Mouse (Mus musculus) heart, adult 2 months (tissue): ENCODE measurements at regions not wholly inside any gene's neighbourhood (a gene's known extent, or its start where the extent isn't known, plus 50 kb on each side); places are given as distances from the start of the nearest gene placed in this dataset.

Experiments
- DNase-seq, 2 experiments: peaks; one replicate each; pipeline ENCODE4 v3.0.0; 2021
- H3K27ac ChIP-seq: fragments of 200-600 bp; 2 replicates; pipeline ENCODE4 v1.8.1; 2022
- H3K27me3 ChIP-seq: fragments of 200-500 bp; 2 replicates; pipeline ENCODE4 v1.6.1; 2012; ENCODE audit warnings: mild to moderate bottlenecking, low read length, inconsistent platforms, mixed read lengths; ENCODE audit not compliant: control insufficient read depth, insufficient read depth
- H3K36me3 ChIP-seq: fragments of 200-500 bp; 2 replicates; pipeline ENCODE4 v1.6.1; 2012; ENCODE audit warnings: low read length, inconsistent platforms; ENCODE audit not compliant: control insufficient read depth, insufficient read depth
- H3K4me1 ChIP-seq: fragments of 200-500 bp; 2 replicates; pipeline ENCODE4 v1.6.1; 2011; ENCODE audit warnings: low read length; ENCODE audit not compliant: control insufficient read depth, insufficient read depth
- H3K4me3 ChIP-seq: fragments of 200-600 bp; 2 replicates; pipeline ENCODE4 v1.8.1; 2022
- H3K79me2 ChIP-seq: fragments of 200-500 bp; replicated peaks from 2 replicates; pipeline ENCODE4 v1.6.1; 2012; ENCODE audit warnings: mild to moderate bottlenecking, inconsistent platforms, low read length, moderate library complexity, mixed read lengths; ENCODE audit not compliant: control insufficient read depth, insufficient read depth
- H3K9ac ChIP-seq: fragments of 200-500 bp; 2 replicates; pipeline ENCODE4 v1.6.1; 2012; ENCODE audit warnings: low read depth, mild to moderate bottlenecking, control low read depth, inconsistent platforms, low read length, mixed read lengths
- CTCF ChIP-seq: fragments of 200-600 bp; IDR thresholded peaks from 2 replicates; pipeline ENCODE4 v1.8.1; 2022; ENCODE audit warnings: antibody characterized with exemption, mild to moderate bottlenecking, moderate library complexity
- EP300 ChIP-seq: fragments of 200-500 bp; IDR thresholded peaks from 2 replicates; pipeline ENCODE4 v1.6.1; 2011; ENCODE audit warnings: low read depth, low read length, control low read depth; ENCODE audit not compliant: insufficient read depth
- POLR2A ChIP-seq: fragments of 200-500 bp; IDR thresholded peaks from 2 replicates; pipeline ENCODE4 v1.6.1; 2011; ENCODE audit warnings: mild to moderate bottlenecking, low read depth, low read length, control low read depth; ENCODE audit not compliant: insufficient read depth
- WGBS: fragments of 180-500 bp; shearing (Covaris S2); methylation state at CpG from one replicate; pipeline ENCODE4 v1.1.7; 2018; 5-methylcytosine and 5-hydroxymethylcytosine counted together
- intact Hi-C: fragments of 180-260 bp; cut with DNase I; formaldehyde crosslinking; loops from one replicate; pipeline ENCODE4 v1.15.1; 2025

GRCm38 (mm10) chr1:60657511-60657910 lies 59.1 kb upstream of the Cd28 start:
- peak overlapping the region; percentile 66 for H3K27ac ChIP-seq
- no peak for DNase-seq
- no peaks in the 10 kb centered on the region for H3K27me3 ChIP-seq
- intact Hi-C loops = loop anchor here (10.0 kb wide), 1 partner anchor 307 kb away; no protein-coding TSS in a partner anchor
- H3K79me2 ChIP-seq = no peaks in the 10 kb centered on the region
- H3K9ac ChIP-seq = no peak overlapping the region
- H3K4me3 ChIP-seq = no peak overlapping the region
- 53% methylated on average over 6 of the region's 6 CpGs for WGBS
- no peak for TF ChIP-seq EP300
- no peak for TF ChIP-seq CTCF
- no peak for TF ChIP-seq POLR2A
- H3K36me3 ChIP-seq = peaks cover 12% of the 10 kb centered on the region
- peaks cover 15% of the 10 kb centered on the region for H3K4me1 ChIP-seq

- H3K27me3 ChIP-seq = no peaks in the 10 kb centered on the region
- H3K36me3 ChIP-seq = peaks cover 15% of the 10 kb centered on the region
- H3K27ac ChIP-seq = peak overlapping the region; percentile 66
- TF ChIP-seq POLR2A (no peak), CTCF (no peak), EP300 (no peak)
- 72% methylated on average over 4 of the region's 4 CpGs for WGBS
- intact Hi-C loops = loop anchor here (10.0 kb wide), 1 partner anchor 308 kb away; no protein-coding TSS in a partner anchor
- H3K4me1 ChIP-seq = peaks cover 15% of the 10 kb centered on the region
- H3K79me2 ChIP-seq = no peaks in the 10 kb centered on the region
- no peak for DNase-seq
- no peak overlapping the region for H3K9ac ChIP-seq
- no peak overlapping the region for H3K4me3 ChIP-seq
These were observed 59.6 kb upstream of the Cd28 start for GRCm38 (mm10) chr1:60656976-60657375.

- H3K4me3 ChIP-seq = no peak overlapping the region
- no peak for DNase-seq
These were observed 60.7 kb upstream of the Cd28 start for GRCm38 (mm10) chr1:60655691-60656595.

GRCm38 (mm10) chr1:60655206-60655605 lies 61.4 kb upstream of the Cd28 start:
- H3K4me3 ChIP-seq = no peak overlapping the region
- H3K36me3 ChIP-seq = peaks cover 25% of the 10 kb centered on the region
- 24% methylated on average over 2 of the region's 2 CpGs for WGBS
- peak overlapping the region; percentile 66 for H3K27ac ChIP-seq
- no peaks in the 10 kb centered on the region for H3K79me2 ChIP-seq
- no peak for DNase-seq
- H3K27me3 ChIP-seq = no peaks in the 10 kb centered on the region
- peaks cover 19% of the 10 kb centered on the region for H3K4me1 ChIP-seq
- intact Hi-C loops = loop anchor here (10.0 kb wide), 1 partner anchor 310 kb away; no protein-coding TSS in a partner anchor
- TF ChIP-seq POLR2A (no peak), CTCF (no peak), EP300 (no peak)
- H3K9ac ChIP-seq = no peak overlapping the region

More at GRCm38 (mm10) chr1:60655691-60656595, 60.7 kb upstream of the Cd28 start:
- peak overlapping the region; percentile 66 for H3K27ac ChIP-seq
- WGBS = 45% methylated on average over 6 of the region's 6 CpGs
- H3K4me1 ChIP-seq = peaks cover 15% of the 10 kb centered on the region
- TF ChIP-seq EP300 = no peak
- no peak for TF ChIP-seq CTCF
- no peak for TF ChIP-seq POLR2A
- H3K79me2 ChIP-seq = no peaks in the 10 kb centered on the region
- intact Hi-C loops = loop anchor here (10.0 kb wide), 1 partner anchor 309 kb away; no protein-coding TSS in a partner anchor
- no peaks in the 10 kb centered on the region for H3K27me3 ChIP-seq
- H3K36me3 ChIP-seq = peaks cover 22% of the 10 kb centered on the region
- H3K9ac ChIP-seq = no peak overlapping the region

GRCm38 (mm10) chr1:60652570-60653011 lies 64.0 kb upstream of the Cd28 start:
- H3K4me1 ChIP-seq = peaks cover 20% of the 10 kb centered on the region
- no peak overlapping the region for H3K4me3 ChIP-seq
- intact Hi-C loops = loop anchor here (2.0 to 10.0 kb wide), 3 partner anchors 40 to 312 kb away; partner anchors contain the start of gene Cd28
- peak overlapping the region; percentile 57 for H3K27ac ChIP-seq
- TF ChIP-seq EP300 = 0 out of 2 replicates have a peak, but pooled peaks have one; percentile 71
- TF ChIP-seq POLR2A = no peak
- no peak overlapping the region for H3K9ac ChIP-seq
- DNase-seq = peak in 1 of 2 experiments; percentile 55
- H3K79me2 ChIP-seq = no peaks in the 10 kb centered on the region
- peaks cover 33% of the 10 kb centered on the region for H3K36me3 ChIP-seq
- WGBS = 36% methylated on average over 4 of the region's 4 CpGs
- H3K27me3 ChIP-seq = no peaks in the 10 kb centered on the region
